Mouse (Mus musculus): ENCODE data around the gene Dapp1. TPM values are rescaled to one million over a fixed set of nuclear protein-coding genes. Genes with fewer than 3 reads are reported as not detected.

Gene Dapp1
- total and polyA plus RNA-seq, 3 experiments, result 53.5 to 63.6 (median 62.8) TPM

DNA sequence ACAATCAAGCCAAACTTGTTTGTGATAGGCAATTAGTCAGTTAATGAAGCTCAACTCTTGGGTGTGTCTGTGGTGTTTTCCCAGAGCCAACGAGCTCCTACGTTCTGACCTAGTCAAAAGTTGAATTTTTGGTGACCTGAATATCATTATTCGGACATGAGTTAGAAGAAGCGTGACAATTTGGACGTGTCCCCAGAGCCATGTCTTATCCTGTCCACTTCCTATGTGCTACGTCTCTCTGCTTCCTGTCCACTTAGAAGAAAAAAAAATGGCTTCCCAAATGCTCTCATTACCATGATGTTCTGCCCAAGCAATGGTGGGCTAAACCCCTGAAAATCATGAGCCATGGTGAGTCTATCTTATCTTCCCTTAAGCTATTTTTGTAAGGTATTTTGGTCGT, 21.9 kb upstream of the Dapp1 start (continued):
- no peak for TF ChIP-seq GABPA (IDR thresholded peaks at IDR 0.05; ENCODE audit: insufficient replicate concordance, low read depth, low read length)

DNA sequence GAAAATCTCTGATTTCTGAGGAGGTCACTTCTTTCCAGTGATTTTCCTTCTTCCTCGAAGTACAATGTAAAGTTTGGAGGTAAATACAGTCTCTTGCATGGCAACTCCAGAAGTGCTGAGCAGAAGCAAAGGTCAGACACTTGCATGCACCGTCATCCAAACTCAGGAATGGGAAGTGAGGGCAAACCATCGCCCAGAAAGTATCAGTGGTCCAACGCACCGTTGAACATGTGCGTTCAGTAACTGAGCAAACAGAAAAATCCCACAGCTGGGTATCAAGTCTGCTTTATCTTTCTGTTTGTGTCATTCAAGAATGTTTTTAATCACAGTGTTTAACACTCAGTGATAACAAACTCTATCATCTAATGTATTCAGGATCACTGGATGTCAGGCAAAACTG, 21.2 kb upstream of the Dapp1 start:
- dilution Hi-C loops (cut with MboI; ENCODE audit: extremely low pct_ligation_motif_present, extremely low pct_unique_long_range_greater_than_20kb, low sequenced_read_pairs) (no loop called here), in situ Hi-C loops (cut with MboI; ENCODE audit: low pct_ligation_motif_present, low pct_unique_long_range_greater_than_20kb, low sequenced_read_pairs) (loop anchor here (5.0 kb wide), 1 partner anchor 65 kb away; the partner anchor contains the start of genes 1110002E22Rik and Gm5105)
- Histone ChIP-seq H3K4me1 (ENCODE audit: control insufficient read depth in 1 of 2, insufficient read depth in 2 of 2) (peaks cover 25 to 74% of the 10 kb centered on the region in 2 experiments), H3K79me2 (replicated peaks; ENCODE audit: control insufficient read depth, extremely low read depth, insufficient read depth, poor library complexity, severe bottlenecking) (0 out of 2 replicates have a peak, but pooled peaks cover 3% of the 10 kb centered on the region), H3K4me3 (replicated peaks in 1 of 3; ENCODE audit: low read depth in 2 of 3, low read length in 2 of 3, poor library complexity in 1 of 3) (peak overlapping the region in 1 of 3 experiments; percentile 15), H3K9ac (ENCODE audit: insufficient read depth, low read depth) (peak overlapping the region; percentile 51), H3K36me3 (replicated peaks in 1 of 2; ENCODE audit: control insufficient read depth in 1 of 2, insufficient read depth in 1 of 2, low read length in 1 of 2) (no peaks in the 10 kb centered on the region), H3K4me2 (ENCODE audit: insufficient read depth, low read depth, poor library complexity, severe bottlenecking) (peak overlapping the region; percentile 96), H3K9me3 (replicated peaks; ENCODE audit: low read length) (peaks cover 7% of the 10 kb centered on the region), H3K27me3 (replicated peaks) (no peaks in the 10 kb centered on the region), H3K27ac (ENCODE audit: insufficient read depth, low read depth) (peak overlapping the region; percentile 89)
- peak; percentile 78 for DNase-seq (ENCODE audit: extremely low read depth)
- peak; percentile 19; the same call in 1 of the 2 replicates for TF ChIP-seq USF2 (conservative IDR thresholded peaks at IDR 0.05; ENCODE audit: low read depth, low read length)
- peak; percentile 81 for TF ChIP-seq TBP (conservative IDR thresholded peaks at IDR 0.05; ENCODE audit: low read depth, low read length)
- TF ChIP-seq CHD2 (IDR thresholded peaks at IDR 0.05; ENCODE audit: low read length), result 0 out of 2 replicates have a peak, but pooled peaks have one; percentile 3
- TF ChIP-seq PAX5 (IDR thresholded peaks at IDR 0.05; ENCODE audit: low read length), result no peak
- TF ChIP-seq MAFK (IDR thresholded peaks at IDR 0.05; ENCODE audit: insufficient replicate concordance, low read length), result peak; percentile 71; the same call in 1 of the 2 replicates
- TF ChIP-seq JUN (IDR thresholded peaks at IDR 0.05; ENCODE audit: insufficient read depth, low read depth, low read length), result no peak
- TF ChIP-seq MAX (IDR thresholded peaks at IDR 0.05; ENCODE audit: low read length), result peak; percentile 95
- 0 out of 2 replicates have a peak, but pooled peaks have one; percentile 61 for TF ChIP-seq JUND (conservative IDR thresholded peaks at IDR 0.05; ENCODE audit: low read depth, low read length)
- no peak for TF ChIP-seq POLR2AphosphoS2 (IDR thresholded peaks at IDR 0.05; ENCODE audit: low read depth, low read length)
- TF ChIP-seq ZC3H11A (IDR thresholded peaks at IDR 0.05; ENCODE audit: low read depth, low read length), result no peak
- TF ChIP-seq CTCF (conservative IDR thresholded peaks at IDR 0.05 in 1 of 2, IDR thresholded peaks at IDR 0.05 in 1 of 2; ENCODE audit: low read depth in 2 of 2, low read length in 2 of 2), result no peak
- TF ChIP-seq RAD21 (IDR thresholded peaks at IDR 0.05; ENCODE audit: low read depth, low read length), result no peak
- 0 out of 2 replicates have a peak, but pooled peaks have one; percentile 3 for TF ChIP-seq HCFC1 (IDR thresholded peaks at IDR 0.05; ENCODE audit: low read depth, low read length)
- TF ChIP-seq ZKSCAN1 (IDR thresholded peaks at IDR 0.05; ENCODE audit: borderline replicate concordance, low read depth, low read length), result no peak
- TF ChIP-seq E2F4 (IDR thresholded peaks at IDR 0.05; ENCODE audit: insufficient replicate concordance, low read depth, low read length), result no peak
- TF ChIP-seq GABPA (IDR thresholded peaks at IDR 0.05; ENCODE audit: insufficient replicate concordance, low read depth, low read length), result no peak
- TF ChIP-seq ELF1 (IDR thresholded peaks at IDR 0.05; ENCODE audit: low read depth, low read length), result 0 out of 2 replicates have a peak, but pooled peaks have one; percentile 23
- TF ChIP-seq ETS1 (conservative IDR thresholded peaks at IDR 0.05; ENCODE audit: low read depth, low read length), result peak; percentile 73
- no peak; the same call in none of the 2 replicates for TF ChIP-seq POLR2A (IDR thresholded peaks at IDR 0.05; ENCODE audit: low read depth, low read length)
- TF ChIP-seq NRF1 (IDR thresholded peaks at IDR 0.05; ENCODE audit: low read depth, low read length), result 0 out of 2 replicates have a peak, but pooled peaks have one; percentile 21
- 0 out of 2 replicates have a peak, but pooled peaks have one; percentile 67 for TF ChIP-seq UBTF (IDR thresholded peaks at IDR 0.05; ENCODE audit: low read depth, low read length)
- TF ChIP-seq BHLHE40 (IDR thresholded peaks at IDR 0.05; ENCODE audit: low read depth, low read length), result peak; percentile 86
- TF ChIP-seq SMC3 (IDR thresholded peaks at IDR 0.05; ENCODE audit: low read depth, low read length), result peak; percentile 1; the same call in 1 of the 2 replicates
- TF ChIP-seq ZNF384 (IDR thresholded peaks at IDR 0.05; ENCODE audit: low read depth, low read length), result no peak; the same call in 1 of the 2 replicates
- no peak for TF ChIP-seq KAT2A (IDR thresholded peaks at IDR 0.05; ENCODE audit: insufficient replicate concordance, low read length)
- peak; percentile 55; the same call in 1 of the 2 replicates for TF ChIP-seq TCF12 (IDR thresholded peaks at IDR 0.05; ENCODE audit: low read depth, low read length)
- TF ChIP-seq MYC (IDR thresholded peaks at IDR 0.05; ENCODE audit: low read depth, low read length), result peak; percentile 95
- TF ChIP-seq RCOR1 (conservative IDR thresholded peaks at IDR 0.05; ENCODE audit: low read depth, low read length), result no peak
- no peak for TF ChIP-seq USF1 (IDR thresholded peaks at IDR 0.05; ENCODE audit: low read depth, low read length)
- 0 out of 2 replicates have a peak, but pooled peaks have one; percentile 16 for TF ChIP-seq MEF2A (IDR thresholded peaks at IDR 0.05; ENCODE audit: borderline replicate concordance, low read depth, low read length)
- TF ChIP-seq IRF4 (IDR thresholded peaks at IDR 0.05; ENCODE audit: low read depth, low read length), result peak; percentile 71
- no peak for TF ChIP-seq NELFE (IDR thresholded peaks at IDR 0.05; ENCODE audit: low read depth, low read length)
- 0 out of 2 replicates have a peak, but pooled peaks have one; percentile 57 for TF ChIP-seq ZMIZ1 (IDR thresholded peaks at IDR 0.05; ENCODE audit: low read depth, low read length)
- TF ChIP-seq MAZ (IDR thresholded peaks at IDR 0.05; ENCODE audit: low read depth, low read length), result no peak
- no peak; the same call in 1 of the 2 replicates for TF ChIP-seq SIN3A (IDR thresholded peaks at IDR 0.05; ENCODE audit: low read length)
- TF ChIP-seq MXI1 (IDR thresholded peaks at IDR 0.05; ENCODE audit: low read depth, low read length), result peak; percentile 83

Data from CH12.LX (cell line).